Mouse (Mus musculus): Measurements from ENCODE around the gene Leap2. TPM values are rescaled to one million over a fixed set of nuclear protein-coding genes. Genes with fewer than 3 reads are reported as not detected.

Leap2 gene
- not detected for total RNA-seq (2023)

GRCm38 (mm10) chr11:53423036-53423435 is at the start of gene Leap2:
Leap2 (minus strand) TSS chr11:53423170.

GRCm38 (mm10) chr11:53469968-53470695 is 47.2 kb upstream of the Leap2 start, which contains the start of gene Gm9837:
Gm9837 (minus strand) TSS chr11:53470479.

DNA sequence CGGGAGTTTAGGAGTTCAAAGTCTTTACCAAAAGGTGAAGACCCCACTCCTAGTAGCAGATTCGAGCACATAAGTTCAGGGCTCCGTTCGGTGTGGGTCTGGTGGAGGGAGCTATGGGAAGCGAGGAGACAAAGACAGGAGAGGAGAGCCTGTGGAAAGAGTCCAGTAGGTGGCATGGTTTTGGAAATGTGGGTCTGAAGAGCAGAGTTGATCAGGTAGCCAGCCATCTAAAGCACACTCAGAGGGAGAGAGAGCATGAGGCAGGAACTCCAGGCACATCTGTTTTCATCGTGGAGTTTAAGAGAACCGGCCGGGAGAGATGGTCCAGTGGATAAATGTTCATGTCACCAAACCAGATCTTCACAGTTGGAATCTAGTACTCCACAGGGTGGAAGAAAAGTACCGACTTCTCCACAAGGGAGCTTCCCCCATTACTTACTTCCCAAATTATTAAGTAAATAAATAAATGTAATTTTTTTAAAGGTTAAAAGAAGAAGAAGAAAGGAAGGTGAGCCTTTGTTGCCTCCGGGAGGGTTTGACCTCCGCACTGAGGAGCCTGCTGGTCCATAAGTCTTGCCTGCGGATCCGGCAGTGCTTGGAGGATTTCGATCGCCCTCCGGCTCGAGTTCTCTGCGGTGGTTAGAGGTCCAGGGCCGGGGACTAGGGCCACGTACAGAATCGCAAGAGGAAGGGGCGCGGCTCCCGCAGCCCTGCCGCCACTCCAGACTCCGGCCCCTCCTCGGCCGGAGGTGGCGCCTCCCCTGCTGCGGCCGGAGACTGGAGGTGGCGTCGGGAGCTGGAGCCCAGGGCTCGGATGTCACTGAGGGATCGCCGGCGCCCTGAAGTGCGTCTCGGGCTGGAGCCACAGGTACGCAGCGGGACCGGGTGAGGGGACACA is 33.8 kb upstream of the Leap2 start, which contains the start of the genes Gm10447 and Shroom1:
Gene Gm10447, minus strand, starts transcription at position 637 of the 898 bp plus-strand sequence.
Gene Shroom1, plus strand, starts transcription at position 732 of the 898 bp plus-strand sequence.

GRCm38 (mm10) chr11:53430670-53431346 is 7.8 kb upstream of the Leap2 start, which contains the start of the genes Uqcrq and Gdf9:
Uqcrq (minus strand) TSS chr11:53430831.
Gdf9 (plus strand) TSS chr11:53431023.

Other genes starting within 250 kb of the Leap2 start
- 100 to 1,000 TPM; 103 to 114 TPM for gene Hspa4, start 122.7 kb downstream of the Leap2 start, total RNA-seq (2023)
- gene Zcchc10, start 98.5 kb downstream of the Leap2 start, total RNA-seq (2023) = 10 to 100 TPM; 13.1 to 14.4 TPM
- 100 to 1,000 TPM; 320 to 326 TPM for gene Aff4, start 72.3 kb downstream of the Leap2 start, total RNA-seq (2023)
- gene Uqcrq, start 7.7 kb upstream of the Leap2 start, total RNA-seq (2023) = 100 to 1,000 TPM; 127 to 151 TPM
- gene Gdf9, start 7.9 kb upstream of the Leap2 start, total RNA-seq (2023) = under 1 TPM; 0.42 to 0.70 TPM
- gene Gm10447, start 33.9 kb upstream of the Leap2 start, total RNA-seq (2023) = not detected
- gene Shroom1, start 34.0 kb upstream of the Leap2 start, total RNA-seq (2023) = not detected
- gene Gm9837, start 47.3 kb upstream of the Leap2 start, total RNA-seq (2023) = not detected
- not detected for gene Gm9945, start 57.0 kb upstream of the Leap2 start, total RNA-seq (2023)
- not detected for gene Sowaha, start 57.1 kb upstream of the Leap2 start, total RNA-seq (2023)
- under 1 TPM in 1 of 2 experiments, not detected in 1; 0.23 TPM for gene Sept8, start 96.1 kb upstream of the Leap2 start, total RNA-seq (2023)
- gene Kif3a, start 144.2 kb upstream of the Leap2 start, total RNA-seq (2023) = 1 to 10 TPM; 7.0 to 8.5 TPM
- not detected for gene Il4, start 195.5 kb upstream of the Leap2 start, total RNA-seq (2023)
- not detected for gene Il13, start 211.5 kb upstream of the Leap2 start, total RNA-seq (2023)

Measured in B cell, adult 67 days (primary cell).